Mouse (Mus musculus) MEL (cell line): Measurements from ENCODE around the gene Faap24.

Experiments used
- BHLHE40 ChIP-seq: IDR thresholded peaks from 2 replicates; pipeline ENCODE4 v1.6.1; 2012; ENCODE audit warnings: low read depth, mild to moderate bottlenecking, inconsistent platforms, low read length, improper control_type of control experiment, borderline replicate concordance
- CHD1 ChIP-seq: IDR thresholded peaks from 2 replicates; pipeline ENCODE4 v1.6.1; 2012; ENCODE audit warnings: low read depth, mild to moderate bottlenecking, inconsistent platforms, low read length, improper control_type of control experiment
- CHD2 ChIP-seq: IDR thresholded peaks from 2 replicates; pipeline ENCODE4 v1.6.1; 2011; ENCODE audit warnings: low read length, improper control_type of control experiment
- CTCF ChIP-seq, 3 experiments: IDR thresholded peaks in 2 of 3; conservative IDR thresholded peaks in 1 of 3; 2 replicates each; pipeline ENCODE4 v1.5.1; 2011 to 2012; ENCODE audit warnings: low read length in 3 of 3, low read depth in 2 of 3, mild to moderate bottlenecking in 2 of 3, improper control_type of control experiment in 1 of 3, inconsistent platforms in 1 of 3, mixed read lengths in 1 of 3, moderate library complexity in 1 of 3; ENCODE audit not compliant: control insufficient read depth in 1 of 3, insufficient read depth in 1 of 3, poor library complexity in 1 of 3, severe bottlenecking in 1 of 3
- EP300 ChIP-seq, 2 experiments: IDR thresholded peaks; 2 replicates each; pipeline ENCODE4 v1.6.1; 2011; ENCODE audit warnings: improper control_type of control experiment in 2 of 2, low read length in 2 of 2, low read depth in 1 of 2, mild to moderate bottlenecking in 1 of 2
- GATA1 ChIP-seq: IDR thresholded peaks from 2 replicates; pipeline ENCODE4 v1.6.1; 2011; ENCODE audit warnings: low read depth, low read length, improper control_type of control experiment
- JUND ChIP-seq: IDR thresholded peaks from 2 replicates; pipeline ENCODE4 v1.6.1; 2011; ENCODE audit warnings: low read depth, mild to moderate bottlenecking, improper control_type of control experiment, low read length
- KAT2A ChIP-seq: conservative IDR thresholded peaks from 2 replicates; pipeline ENCODE4 v1.6.1; 2012; ENCODE audit warnings: low read depth, low read length, improper control_type of control experiment, inconsistent platforms
- MAX ChIP-seq: IDR thresholded peaks from 2 replicates; pipeline ENCODE4 v1.6.1; 2011; ENCODE audit warnings: low read length, improper control_type of control experiment
- NRF1 ChIP-seq: IDR thresholded peaks from 2 replicates; pipeline ENCODE4 v1.6.1; 2014; ENCODE audit warnings: low read depth, mild to moderate bottlenecking, inconsistent platforms, low read length, improper control_type of control experiment, moderate library complexity; ENCODE audit not compliant: poor library complexity, insufficient read depth, severe bottlenecking
- POLR2A ChIP-seq, 2 experiments: IDR thresholded peaks; 2 replicates each; pipeline ENCODE4 v1.6.1; 2011 to 2012; ENCODE audit warnings: low read length in 2 of 2, mild to moderate bottlenecking in 2 of 2, control low read depth in 1 of 2, improper control_type of control experiment in 1 of 2, low read depth in 1 of 2, moderate library complexity in 1 of 2; ENCODE audit not compliant: control insufficient read depth in 1 of 2, insufficient read depth in 1 of 2, poor library complexity in 1 of 2
- TAL1 ChIP-seq: IDR thresholded peaks from 2 replicates; pipeline ENCODE4 v1.6.1; 2012; ENCODE audit warnings: mild to moderate bottlenecking, inconsistent platforms, low read length, moderate library complexity, mixed read lengths
- TBP ChIP-seq: IDR thresholded peaks from 2 replicates; pipeline ENCODE4 v1.8.0; 2011; ENCODE audit warnings: low read depth, low read length, improper control_type of control experiment
- USF1 ChIP-seq: IDR thresholded peaks from 2 replicates; pipeline ENCODE4 v1.6.1; 2014; ENCODE audit warnings: low read depth, mild to moderate bottlenecking, inconsistent platforms, low read length, improper control_type of control experiment, moderate library complexity

DNA sequence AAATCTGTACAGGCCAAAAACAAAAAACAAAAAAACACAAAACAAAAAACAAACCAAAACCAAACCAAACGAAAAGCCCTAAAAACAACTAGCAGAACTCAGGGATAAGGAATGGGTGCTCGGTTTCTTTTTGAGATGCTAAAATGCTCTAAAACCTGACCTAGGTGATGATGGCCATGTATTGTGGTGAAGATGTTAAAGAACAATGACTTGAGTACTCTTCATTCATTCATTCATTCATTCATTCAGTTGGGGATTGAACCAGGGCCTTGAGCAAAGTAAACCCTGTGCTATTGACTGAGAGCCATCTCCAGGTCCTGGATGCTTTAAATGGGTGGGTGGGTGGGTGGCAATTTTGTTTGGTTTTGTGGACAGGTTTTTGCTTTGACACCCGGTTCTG, 45.5 kb downstream of the Faap24 start:
- TF ChIP-seq CTCF (IDR thresholded peaks at IDR 0.05 in 2 of 3, conservative IDR thresholded peaks at IDR 0.05 in 1 of 3; ENCODE audit: control insufficient read depth in 1 of 3, insufficient read depth in 1 of 3, low read depth in 2 of 3, low read length in 3 of 3, poor library complexity in 1 of 3, severe bottlenecking in 1 of 3) (no peak), MAX (no peak), EP300 (IDR thresholded peaks at IDR 0.05; ENCODE audit: low read depth in 1 of 2, low read length in 2 of 2) (no peak), KAT2A (no peak), NRF1 (no peak), CHD1 (no peak), POLR2A (IDR thresholded peaks at IDR 0.05; ENCODE audit: control insufficient read depth in 1 of 2, insufficient read depth in 1 of 2, low read depth in 1 of 2, low read length in 2 of 2, poor library complexity in 1 of 2) (no peak), CHD2 (no peak), BHLHE40 (no peak), GATA1 (no peak), JUND (no peak), TBP (no peak), USF1 (no peak), TAL1 (no peak)
